Mouse (Mus musculus) embryonic facial prominence, embryonic 15.5 days (tissue): Measurements from ENCODE around the gene Sorbs2. TPM values are rescaled to one million over a fixed set of nuclear protein-coding genes. Genes with fewer than 3 reads are reported as not detected.
A peak's percentile ranks its signal among the peaks of the same experiment; 100 is the strongest.

Experiments used
- ATAC-seq: fragments of 200-750 bp; cut with Nextera tagmentation; 2 replicates; pipeline ENCODE4 v1.8.0; 2017; ENCODE audit warnings: low read depth, moderate TSS enrichment; ENCODE audit not compliant: insufficient number of reproducible peaks, low FRiP score, low TSS enrichment
- H3K27ac ChIP-seq: fragments of 300-500 bp; sonication (generic); replicated peaks from 2 replicates; pipeline ENCODE4 v1.5.1; 2015; ENCODE audit warnings: mild to moderate bottlenecking, inconsistent platforms
- H3K27me3 ChIP-seq: fragments of 300-500 bp; sonication (generic); 2 replicates; pipeline ENCODE4 v1.6.1; 2015; ENCODE audit warnings: inconsistent platforms
- H3K36me3 ChIP-seq: fragments of 300-500 bp; sonication (generic); 2 replicates; pipeline ENCODE4 v1.6.1; 2015; ENCODE audit warnings: mild to moderate bottlenecking, inconsistent platforms
- H3K4me1 ChIP-seq: fragments of 300-500 bp; sonication (generic); 2 replicates; pipeline ENCODE4 v1.6.1; 2015; ENCODE audit warnings: inconsistent platforms
- H3K4me2 ChIP-seq: fragments of 300-500 bp; sonication (generic); replicated peaks from 2 replicates; pipeline ENCODE4 v1.6.1; 2015; ENCODE audit warnings: mild to moderate bottlenecking, inconsistent platforms
- H3K4me3 ChIP-seq: fragments of 300-500 bp; sonication (generic); replicated peaks from 2 replicates; pipeline ENCODE4 v1.5.1; 2015; ENCODE audit warnings: mild to moderate bottlenecking, inconsistent platforms
- H3K9ac ChIP-seq: fragments of 300-500 bp; sonication (generic); 2 replicates; pipeline ENCODE4 v1.6.1; 2015; ENCODE audit warnings: inconsistent platforms
- H3K9me3 ChIP-seq: fragments of 300-500 bp; sonication (generic); replicated peaks from 2 replicates; pipeline ENCODE4 v1.6.1; 2016; ENCODE audit warnings: inconsistent platforms
- WGBS: fragments of 180-500 bp; shearing (Covaris S2); methylation state at CpG from one replicate; pipeline ENCODE4 v1.1.7; 2015; 5-methylcytosine and 5-hydroxymethylcytosine counted together
- polyA plus RNA-seq: library from polyadenylated mRNA; unstranded; fragments of >200 nt; fragmentation: Nextera tagmentation; extraction: Ambion mirVana; gene quantifications from 2 replicates; pipeline ENCODE4 v1.2.1, GENCODE M21; 2015

Sorbs2 gene
- polyA plus RNA-seq, 1 experiment from 2014 or later, result 22.3 TPM

DNA sequence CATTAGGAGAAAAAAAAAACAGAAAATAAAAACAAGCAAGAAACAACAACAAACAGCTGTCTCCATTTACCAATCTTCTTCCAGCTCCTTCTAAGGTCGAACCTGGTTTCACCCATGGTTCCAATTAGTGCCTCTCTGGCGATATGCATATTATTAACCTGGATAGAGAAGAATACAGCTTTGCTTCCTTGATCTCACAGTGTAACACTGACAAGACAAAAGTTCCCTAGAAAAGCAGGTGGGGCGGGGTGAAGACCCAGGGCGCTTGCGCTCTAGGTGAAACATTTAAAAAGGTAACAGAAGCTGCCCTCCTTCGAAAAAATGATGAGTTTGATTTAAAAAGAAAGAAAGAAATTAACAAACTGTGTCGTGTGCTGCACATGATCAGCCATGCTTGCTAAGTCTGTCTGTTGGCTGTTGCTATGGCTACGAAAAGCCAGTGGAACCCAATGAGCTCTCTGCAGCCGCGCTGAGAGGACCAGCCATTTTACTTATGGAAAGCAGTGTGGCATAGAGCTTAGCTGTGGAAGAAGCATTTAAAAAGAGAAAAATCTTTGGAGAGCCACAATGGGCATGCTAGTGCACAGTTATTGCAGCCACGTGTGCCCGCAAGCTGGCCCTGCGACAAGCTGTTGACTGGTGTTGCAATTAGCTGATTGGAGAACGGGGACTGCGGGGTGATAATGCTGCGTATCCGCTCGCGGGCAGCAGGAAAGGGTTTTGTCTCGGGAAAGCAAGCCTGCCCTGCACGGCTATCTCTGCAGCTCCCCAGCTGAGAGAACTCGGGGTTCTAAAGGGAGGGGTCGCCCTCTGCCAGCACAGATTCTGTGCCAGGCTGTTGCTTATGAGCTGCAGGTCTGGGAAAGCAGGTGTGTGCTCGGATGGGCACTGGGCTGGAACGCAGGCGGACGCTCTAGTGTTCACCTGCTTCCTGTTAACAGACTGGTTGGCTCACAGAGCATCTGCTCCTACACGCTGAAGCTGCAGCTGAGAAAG lies 120.0 kb downstream of the Sorbs2 start:
- WGBS, result 1% methylated on average over 28 of the region's 28 CpGs
- ATAC-seq, result peak; percentile 87
- H3K27ac ChIP-seq, result peak overlapping the region; percentile 73

DNA sequence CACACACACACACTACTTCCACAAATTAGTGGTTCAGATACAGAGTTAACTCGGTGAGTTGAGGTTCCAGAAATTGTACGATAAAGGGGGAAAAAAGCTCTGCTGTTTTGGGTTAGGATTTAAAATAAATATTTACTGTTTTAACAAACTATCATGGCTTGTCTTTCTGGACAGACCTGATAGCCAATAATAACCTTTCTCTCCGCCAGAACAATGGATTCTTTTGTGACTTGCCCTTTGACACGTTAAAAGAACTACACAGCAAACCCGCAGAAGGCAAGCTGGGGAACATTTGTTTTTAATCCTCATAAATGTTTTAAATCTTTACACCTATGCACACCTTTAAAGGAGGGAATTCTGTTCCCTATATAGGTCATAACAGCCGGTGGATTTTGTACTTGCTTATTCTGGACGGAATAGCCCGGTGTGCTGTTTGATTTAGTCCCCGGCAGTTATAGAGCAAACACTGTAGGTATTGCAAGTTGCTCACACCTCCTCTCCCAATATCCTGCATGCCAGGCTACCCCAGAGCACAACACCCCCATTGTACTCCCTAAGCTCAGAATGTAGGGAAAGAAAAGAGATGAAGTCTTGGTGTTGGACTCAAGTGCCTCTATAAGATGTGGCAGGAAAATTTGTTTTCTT lies 121.0 kb downstream of the Sorbs2 start:
- Histone ChIP-seq H3K4me1 (peaks cover 4% of the 10 kb centered on the region; the same call in 1 of the 2 replicates), H3K9me3 (no peaks in the 10 kb centered on the region), H3K36me3 (no peaks in the 10 kb centered on the region), H3K4me2 (peak overlapping the region; percentile 92), H3K9ac (no peak overlapping the region), H3K27ac (no peak overlapping the region), H3K27me3 (no peaks in the 10 kb centered on the region), H3K4me3 (peak overlapping the region; percentile 57)
- ATAC-seq, result no peak
- WGBS, result 23% methylated on average over 9 of the region's 9 CpGs

More for the DNA sequence above, 120.0 kb downstream of the Sorbs2 start:
- H3K4me3 ChIP-seq, result peak overlapping the region; percentile 57
- peak overlapping the region; percentile 92 for H3K4me2 ChIP-seq
- peak overlapping the region; percentile 26 for H3K9ac ChIP-seq
- no peaks in the 10 kb centered on the region for H3K9me3 ChIP-seq
- no peaks in the 10 kb centered on the region for H3K36me3 ChIP-seq
- no peaks in the 10 kb centered on the region for H3K27me3 ChIP-seq
- H3K4me1 ChIP-seq, result peaks cover 4% of the 10 kb centered on the region; the same call in 1 of the 2 replicates

DNA sequence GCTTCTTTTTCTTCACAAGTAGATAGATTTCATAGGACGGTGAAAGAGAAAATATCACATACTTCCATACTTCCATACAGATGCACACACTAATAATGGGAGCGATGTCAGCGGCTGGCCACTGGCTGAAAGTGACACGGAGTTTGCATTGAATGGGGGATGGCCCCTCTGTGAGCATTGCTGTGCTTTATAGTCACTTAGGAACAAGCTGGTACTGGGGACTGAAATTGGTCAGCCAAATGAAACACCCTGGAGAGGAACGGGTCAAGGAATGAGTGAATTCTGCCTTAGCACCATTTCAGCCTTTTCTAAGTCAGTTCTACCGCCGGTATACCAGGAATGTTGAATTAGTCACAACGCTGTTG lies 121.5 kb downstream of the Sorbs2 start:
- Histone ChIP-seq H3K36me3 (no peaks in the 10 kb centered on the region), H3K4me3 (peak overlapping the region; percentile 57; the same call in 1 of the 2 replicates), H3K27ac (no peak overlapping the region), H3K9ac (no peak overlapping the region), H3K27me3 (no peaks in the 10 kb centered on the region), H3K4me2 (no peak overlapping the region), H3K9me3 (no peaks in the 10 kb centered on the region), H3K4me1 (peaks cover 4% of the 10 kb centered on the region; the same call in 1 of the 2 replicates)
- no peak for ATAC-seq
- 71% methylated on average over 8 of the region's 8 CpGs for WGBS

DNA sequence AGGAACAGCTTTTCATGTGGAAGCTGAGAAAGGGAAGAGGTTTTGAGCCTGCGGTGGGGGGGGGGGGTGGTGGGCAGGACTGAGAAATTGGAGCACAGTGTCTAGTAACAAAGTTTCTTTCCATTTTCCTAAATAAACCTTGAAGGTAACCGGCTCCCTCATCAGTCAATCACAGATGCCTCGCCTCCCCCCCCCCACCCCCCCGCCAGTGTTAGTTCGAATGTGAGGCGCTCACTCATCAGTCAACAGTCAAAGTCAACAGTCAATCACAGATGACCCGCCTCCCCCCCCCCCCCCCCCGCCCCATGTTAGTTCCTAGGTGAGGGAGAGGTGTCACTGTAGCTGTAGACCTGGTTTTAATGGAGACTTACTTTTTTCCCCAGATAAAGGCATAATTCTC lies 123.4 kb downstream of the Sorbs2 start:
- Histone ChIP-seq H3K9ac (no peak overlapping the region), H3K4me2 (no peak overlapping the region), H3K4me3 (no peak overlapping the region), H3K36me3 (no peaks in the 10 kb centered on the region), H3K27me3 (no peaks in the 10 kb centered on the region), H3K27ac (no peak overlapping the region), H3K4me1 (peaks cover 4% of the 10 kb centered on the region; the same call in 1 of the 2 replicates), H3K9me3 (no peaks in the 10 kb centered on the region)
- 83% methylated on average over 5 of the region's 8 CpGs for WGBS
- ATAC-seq, result no peak

- Histone ChIP-seq H3K27ac (no peak overlapping the region), H3K27me3 (no peaks in the 10 kb centered on the region), H3K4me3 (no peak overlapping the region), H3K9ac (no peak overlapping the region), H3K9me3 (no peaks in the 10 kb centered on the region), H3K4me1 (no peaks in the 10 kb centered on the region), H3K4me2 (no peak overlapping the region), H3K36me3 (no peaks in the 10 kb centered on the region)
- no peak for ATAC-seq
- WGBS, result 72% methylated on average over 6 of the region's 6 CpGs
Observed at GRCm38 (mm10) chr8:45635155-45635554, 127.6 kb downstream of the Sorbs2 start.

- ATAC-seq, result no peak
- Histone ChIP-seq H3K36me3 (no peaks in the 10 kb centered on the region), H3K27me3 (no peaks in the 10 kb centered on the region), H3K9ac (no peak overlapping the region), H3K4me1 (no peaks in the 10 kb centered on the region), H3K27ac (no peak overlapping the region), H3K4me2 (no peak overlapping the region), H3K9me3 (no peaks in the 10 kb centered on the region), H3K4me3 (no peak overlapping the region)
- 78% methylated on average over 1 of the region's 1 CpGs for WGBS
Observed at GRCm38 (mm10) chr8:45637745-45638144, 130.2 kb downstream of the Sorbs2 start.

DNA sequence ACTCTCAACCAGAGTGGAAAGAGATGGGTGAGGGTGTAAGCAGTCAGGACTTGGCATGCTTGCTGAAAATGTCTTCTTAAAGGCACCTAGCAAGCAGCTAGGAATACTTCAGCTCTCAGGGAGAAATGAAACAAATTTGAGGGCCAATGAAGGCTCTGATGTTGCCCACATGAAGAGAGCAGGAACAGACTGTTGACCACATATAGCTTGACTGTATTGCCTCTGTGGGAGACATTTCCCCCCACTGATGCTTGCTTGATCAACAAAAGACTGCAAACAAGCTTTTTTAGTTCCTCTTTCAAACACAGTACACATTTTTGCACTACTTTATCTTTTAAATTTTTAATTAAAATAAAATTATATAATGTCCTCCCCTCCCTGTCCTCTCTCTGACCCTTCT lies 131.9 kb downstream of the Sorbs2 start:
- Histone ChIP-seq H3K9ac (no peak overlapping the region), H3K9me3 (no peaks in the 10 kb centered on the region), H3K36me3 (no peaks in the 10 kb centered on the region), H3K27me3 (no peaks in the 10 kb centered on the region), H3K4me1 (no peaks in the 10 kb centered on the region), H3K4me2 (no peak overlapping the region), H3K4me3 (no peak overlapping the region), H3K27ac (no peak overlapping the region)
- no peak for ATAC-seq

DNA sequence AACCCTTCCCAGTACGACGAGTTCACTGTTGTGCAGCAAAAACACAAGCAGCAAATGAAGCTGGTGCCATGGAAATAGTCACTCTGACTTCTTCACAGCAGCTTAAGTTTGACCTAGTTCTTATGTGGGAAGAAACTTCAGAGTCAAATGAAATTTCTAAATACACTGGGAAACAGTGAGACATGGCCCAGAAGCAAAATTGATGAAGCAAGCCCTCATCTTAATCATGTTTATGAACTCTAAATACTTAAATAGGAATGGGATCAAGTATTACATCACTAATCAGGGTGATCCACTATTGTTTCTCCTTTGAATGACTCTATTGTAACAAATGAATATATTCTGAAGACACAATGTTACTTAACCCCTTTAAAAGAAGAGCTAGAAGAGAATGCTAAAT lies 137.1 kb downstream of the Sorbs2 start:
- Histone ChIP-seq H3K27ac (no peak overlapping the region), H3K36me3 (no peaks in the 10 kb centered on the region), H3K27me3 (no peaks in the 10 kb centered on the region), H3K4me3 (no peak overlapping the region), H3K9ac (no peak overlapping the region), H3K4me2 (no peak overlapping the region), H3K9me3 (no peaks in the 10 kb centered on the region), H3K4me1 (no peaks in the 10 kb centered on the region)
- WGBS, result 74% methylated on average over 2 of the region's 2 CpGs
- no peak for ATAC-seq

DNA sequence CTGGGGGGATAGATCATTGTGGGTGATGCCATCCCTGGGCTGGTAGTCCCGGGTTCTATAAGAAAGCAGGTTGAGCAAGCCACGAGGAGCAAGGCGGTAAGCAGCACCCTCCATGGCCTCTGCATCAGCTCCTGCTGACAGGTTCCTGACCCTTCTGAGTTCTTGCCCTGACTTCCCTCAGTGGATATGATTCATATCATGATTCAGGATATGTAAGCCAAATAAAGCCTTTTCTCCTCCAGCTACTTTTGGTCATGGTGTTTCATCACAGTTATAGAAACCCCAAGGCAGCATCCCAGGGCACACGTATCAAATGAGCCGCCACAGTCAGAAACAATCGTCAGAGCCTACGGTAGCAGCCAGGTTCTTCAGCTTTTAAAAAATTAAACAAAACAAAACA lies 141.5 kb downstream of the Sorbs2 start:
- Histone ChIP-seq H3K4me2 (no peak overlapping the region), H3K9me3 (no peaks in the 10 kb centered on the region), H3K27ac (no peak overlapping the region), H3K36me3 (no peaks in the 10 kb centered on the region), H3K4me3 (no peak overlapping the region), H3K27me3 (no peaks in the 10 kb centered on the region), H3K9ac (no peak overlapping the region), H3K4me1 (peaks cover 3% of the 10 kb centered on the region; the same call in 1 of the 2 replicates)
- 80% methylated on average over 7 of the region's 7 CpGs for WGBS
- ATAC-seq, result no peak

DNA sequence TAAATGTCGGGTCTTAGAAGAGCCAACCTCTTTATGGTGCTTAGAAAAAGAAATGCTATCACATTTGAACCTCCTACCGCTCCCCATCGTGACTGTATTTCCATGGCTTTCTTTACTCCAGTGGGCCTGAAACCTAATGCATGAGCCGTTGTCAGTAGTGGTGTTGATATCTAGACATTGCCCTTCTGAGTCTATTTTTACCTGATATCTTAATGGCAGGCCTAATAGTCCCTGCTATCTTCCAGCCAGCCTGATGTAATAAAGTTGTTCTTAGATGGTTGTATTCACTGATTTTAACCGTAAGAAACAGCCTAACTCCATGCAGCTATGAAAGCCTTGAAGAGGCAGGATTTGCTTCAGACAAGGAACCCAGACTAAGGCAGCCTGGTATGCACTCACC lies 142.4 kb downstream of the Sorbs2 start:
- WGBS, result 74% methylated on average over 5 of the region's 5 CpGs
- peaks cover 3% of the 10 kb centered on the region; the same call in 1 of the 2 replicates for H3K4me1 ChIP-seq
- no peak overlapping the region for H3K4me3 ChIP-seq
- no peak overlapping the region for H3K9ac ChIP-seq
- no peaks in the 10 kb centered on the region for H3K36me3 ChIP-seq
- 0 out of 2 replicates have a peak overlapping the region, but pooled peaks have one; percentile 5 for H3K27ac ChIP-seq
- H3K27me3 ChIP-seq, result no peaks in the 10 kb centered on the region
- H3K9me3 ChIP-seq, result no peaks in the 10 kb centered on the region
- H3K4me2 ChIP-seq, result no peak overlapping the region
- ATAC-seq, result no peak

GRCm38 (mm10) chr8:45658021-45658420 lies 150.4 kb downstream of the Sorbs2 start:
- 72% methylated on average over 3 of the region's 3 CpGs for WGBS
- no peak overlapping the region for H3K4me2 ChIP-seq

More at GRCm38 (mm10) chr8:45658021-45658420, 150.4 kb downstream of the Sorbs2 start:
- Histone ChIP-seq H3K4me3 (no peak overlapping the region), H3K27me3 (no peaks in the 10 kb centered on the region), H3K36me3 (no peaks in the 10 kb centered on the region), H3K9me3 (no peaks in the 10 kb centered on the region), H3K27ac (no peak overlapping the region), H3K9ac (no peak overlapping the region), H3K4me1 (no peaks in the 10 kb centered on the region)
- no peak for ATAC-seq
